Mouse (Mus musculus) liver, embryonic 11.5 days (tissue): ENCODE measurements around the gene Qrsl1. TPM values are rescaled to one million over a fixed set of nuclear protein-coding genes. Genes with fewer than 3 reads are reported as not detected.

Experiments
- ATAC-seq: fragments of 200-750 bp; cut with Nextera tagmentation; replicated peaks from 2 replicates; pipeline ENCODE4 v1.8.0; 2017; ENCODE audit warnings: moderate number of reproducible peaks, mild to moderate bottlenecking, moderate TSS enrichment, moderate library complexity; ENCODE audit not compliant: low FRiP score
- DNase-seq: peaks from one replicate; pipeline ENCODE4 v3.0.0-alpha.2; 2017; ENCODE audit warnings: low spot score
- H3K27ac ChIP-seq: fragments of 300-500 bp; sonication (generic); 2 replicates; pipeline ENCODE4 v1.5.1; 2014; ENCODE audit warnings: mild to moderate bottlenecking, low read depth, low read length, control low read depth
- H3K27me3 ChIP-seq: fragments of 300-500 bp; sonication (generic); replicated peaks from 2 replicates; pipeline ENCODE4 v1.6.1; 2014; ENCODE audit warnings: low read length, mixed read lengths; ENCODE audit not compliant: control insufficient read depth, insufficient read depth
- H3K36me3 ChIP-seq: fragments of 300-500 bp; sonication (generic); 2 replicates; pipeline ENCODE4 v1.6.1; 2014; ENCODE audit warnings: mild to moderate bottlenecking, low read length, moderate library complexity, mixed read lengths; ENCODE audit not compliant: control insufficient read depth, insufficient read depth
- H3K4me1 ChIP-seq: fragments of 300-500 bp; sonication (generic); replicated peaks from 2 replicates; pipeline ENCODE4 v1.6.1; 2014; ENCODE audit warnings: low read length, mixed read lengths; ENCODE audit not compliant: control insufficient read depth, insufficient read depth
- H3K4me2 ChIP-seq: fragments of 300-500 bp; sonication (generic); 2 replicates; pipeline ENCODE4 v1.6.1; 2014; ENCODE audit warnings: mild to moderate bottlenecking, control low read depth, moderate library complexity
- H3K4me3 ChIP-seq: fragments of 300-500 bp; sonication (generic); 2 replicates; pipeline ENCODE4 v1.5.1; 2014; ENCODE audit warnings: low read depth, low read length, control low read depth
- H3K9ac ChIP-seq: fragments of 300-500 bp; sonication (generic); 2 replicates; pipeline ENCODE4 v1.6.1; 2014; ENCODE audit warnings: low read depth, low read length, control low read depth
- H3K9me3 ChIP-seq: fragments of 300-500 bp; sonication (generic); 2 replicates; pipeline ENCODE4 v1.6.1; 2016; ENCODE audit warnings: low read length, inconsistent platforms, mixed read lengths; ENCODE audit not compliant: control insufficient read depth
- WGBS: fragments of 180-500 bp; shearing (Covaris S2); extraction: QIAGEN DNeasy Blood & Tissue Kit; methylation state at CpG from one replicate; pipeline ENCODE4 v1.1.7; 2014; 5-methylcytosine and 5-hydroxymethylcytosine counted together
- polyA plus RNA-seq: library from polyadenylated mRNA; unstranded; fragments of >200 nt; fragmentation: Nextera tagmentation; extraction: Ambion mirVana; gene quantifications from 2 replicates; pipeline ENCODE4 v1.2.1, GENCODE M21; 2014

Qrsl1 gene
- polyA plus RNA-seq, 1 experiment from 2014 or later, result 20.9 TPM

GRCm38 (mm10) chr10:43851898-43852297 lies 49.6 kb downstream of the Qrsl1 start:
- Histone ChIP-seq H3K4me3 (no peak overlapping the region), H3K4me2 (no peak overlapping the region), H3K9me3 (peaks cover 4% of the 10 kb centered on the region; the same call in 1 of the 2 replicates), H3K27me3 (no peaks in the 10 kb centered on the region), H3K36me3 (no peaks in the 10 kb centered on the region), H3K27ac (no peak overlapping the region), H3K9ac (no peak overlapping the region), H3K4me1 (no peaks in the 10 kb centered on the region)
- no peak for DNase-seq
- no peak for ATAC-seq
- WGBS, result 74% methylated on average over 5 of the region's 5 CpGs

GRCm38 (mm10) chr10:43849478-43849877 lies 52.1 kb downstream of the Qrsl1 start:
- no peak for DNase-seq
- Histone ChIP-seq H3K4me1 (no peaks in the 10 kb centered on the region), H3K36me3 (no peaks in the 10 kb centered on the region), H3K4me3 (no peak overlapping the region), H3K9me3 (peaks cover 4% of the 10 kb centered on the region; the same call in 1 of the 2 replicates), H3K27ac (no peak overlapping the region), H3K9ac (no peak overlapping the region), H3K27me3 (no peaks in the 10 kb centered on the region), H3K4me2 (no peak overlapping the region)
- ATAC-seq, result no peak
- WGBS, result 60% methylated on average over 3 of the region's 3 CpGs

- ATAC-seq (no peak), DNase-seq (no peak)
- no peak overlapping the region for H3K27ac ChIP-seq
- no peak overlapping the region for H3K4me2 ChIP-seq
- H3K27me3 ChIP-seq, result no peaks in the 10 kb centered on the region
- no peaks in the 10 kb centered on the region for H3K36me3 ChIP-seq
- H3K9ac ChIP-seq, result no peak overlapping the region
- no peaks in the 10 kb centered on the region for H3K4me1 ChIP-seq
- no peak overlapping the region for H3K4me3 ChIP-seq
- WGBS, result 58% methylated on average over 2 of the region's 2 CpGs
- no peaks in the 10 kb centered on the region for H3K9me3 ChIP-seq
Measured at GRCm38 (mm10) chr10:43846141-43846622, 55.4 kb downstream of the Qrsl1 start.

- Histone ChIP-seq H3K4me1 (no peaks in the 10 kb centered on the region), H3K27ac (no peak overlapping the region), H3K4me3 (no peak overlapping the region), H3K9me3 (no peaks in the 10 kb centered on the region; the same call in 1 of the 2 replicates), H3K4me2 (no peak overlapping the region), H3K27me3 (no peaks in the 10 kb centered on the region), H3K36me3 (no peaks in the 10 kb centered on the region), H3K9ac (no peak overlapping the region)
- ATAC-seq, result no peak
- 77% methylated on average over 3 of the region's 3 CpGs for WGBS
- no peak for DNase-seq
Measured at GRCm38 (mm10) chr10:43845442-43845841, 56.1 kb downstream of the Qrsl1 start.

GRCm38 (mm10) chr10:43841441-43841840 lies 60.1 kb downstream of the Qrsl1 start:
- H3K4me2 ChIP-seq, result no peak overlapping the region
- H3K9me3 ChIP-seq, result peaks cover 4% of the 10 kb centered on the region
- no peaks in the 10 kb centered on the region for H3K4me1 ChIP-seq
- H3K27me3 ChIP-seq, result no peaks in the 10 kb centered on the region
- H3K9ac ChIP-seq, result no peak overlapping the region
- ATAC-seq (no peak), DNase-seq (no peak)
- whole genome bisulfite sequencing, result 72% methylated on average over 5 of the region's 5 CpGs
- H3K36me3 ChIP-seq, result no peaks in the 10 kb centered on the region
- H3K27ac ChIP-seq, result no peak overlapping the region
- H3K4me3 ChIP-seq, result no peak overlapping the region

- H3K4me3 ChIP-seq, result no peak overlapping the region
- H3K9me3 ChIP-seq, result no peaks in the 10 kb centered on the region
- ATAC-seq, result no peak
- no peak overlapping the region for H3K9ac ChIP-seq
- WGBS, result 17% methylated on average over 5 of the region's 5 CpGs
- H3K27ac ChIP-seq, result no peak overlapping the region
- H3K36me3 ChIP-seq, result no peaks in the 10 kb centered on the region
- no peak overlapping the region for H3K4me2 ChIP-seq
- DNase-seq, result no peak
- H3K4me1 ChIP-seq, result peaks cover 3% of the 10 kb centered on the region; the same call in 1 of the 2 replicates
- H3K27me3 ChIP-seq, result no peaks in the 10 kb centered on the region
Measured at GRCm38 (mm10) chr10:43832868-43833267, 68.7 kb downstream of the Qrsl1 start.

- ATAC-seq (no peak), DNase-seq (no peak)
- no peaks in the 10 kb centered on the region for H3K36me3 ChIP-seq
- H3K4me3 ChIP-seq, result no peak overlapping the region
- peaks cover 3% of the 10 kb centered on the region; the same call in 1 of the 2 replicates for H3K4me1 ChIP-seq
- H3K9me3 ChIP-seq, result no peaks in the 10 kb centered on the region
- H3K27ac ChIP-seq, result no peak overlapping the region
- WGBS, result 42% methylated on average over 17 of the region's 17 CpGs
- H3K9ac ChIP-seq, result no peak overlapping the region
- H3K27me3 ChIP-seq, result no peaks in the 10 kb centered on the region
- H3K4me2 ChIP-seq, result peak overlapping the region; percentile 36
Measured at GRCm38 (mm10) chr10:43830251-43831018, 71.1 kb downstream of the Qrsl1 start.

- no peaks in the 10 kb centered on the region for H3K27me3 ChIP-seq
- H3K9me3 ChIP-seq, result no peaks in the 10 kb centered on the region
- no peak overlapping the region for H3K4me3 ChIP-seq
- no peak overlapping the region for H3K4me2 ChIP-seq
- H3K36me3 ChIP-seq, result no peaks in the 10 kb centered on the region
- H3K27ac ChIP-seq, result no peak overlapping the region
- H3K4me1 ChIP-seq, result peaks cover 3% of the 10 kb centered on the region; the same call in 1 of the 2 replicates
- 84% methylated on average over 10 of the region's 10 CpGs for WGBS
- DNase-seq (no peak), ATAC-seq (no peak)
- no peak overlapping the region for H3K9ac ChIP-seq
Measured at GRCm38 (mm10) chr10:43828686-43829015, 72.9 kb downstream of the Qrsl1 start.
